Mouse (Mus musculus) brain, embryonic 14.5 days (tissue): ENCODE results near the gene Cnbp.

Experiments
- CTCF ChIP-seq: fragments of 200-500 bp; IDR thresholded peaks from 2 replicates; pipeline ENCODE4 v1.5.1; 2012; ENCODE audit warnings: inconsistent platforms, mild to moderate bottlenecking, moderate library complexity, borderline replicate concordance; ENCODE audit not compliant: insufficient read depth, insufficient read length; ENCODE audit errors: extremely low read depth
- POLR2A ChIP-seq: fragments of 200-500 bp; IDR thresholded peaks from 2 replicates; pipeline ENCODE4 v1.6.1; 2012; ENCODE audit warnings: mild to moderate bottlenecking, inconsistent platforms, borderline replicate concordance; ENCODE audit not compliant: poor library complexity, insufficient read depth, insufficient read length, severe bottlenecking; ENCODE audit errors: extremely low read depth

- TF ChIP-seq CTCF (no peak), POLR2A (no peak)
These were observed 23.1 kb upstream of the Cnbp start for GRCm38 (mm10) chr6:87873963-87874362.
